8 mouse cellular contexts compared by ENCODE assay signal in genomic region chr15:98917091-98917490, GRCm38 (mm10). TPM values are rescaled to one million over a fixed set of nuclear protein-coding genes. Genes with fewer than 3 reads are reported as not detected.
DNase-seq lines count a peak whose midpoint lies in the region; ATAC-seq and TF ChIP-seq lines count a peak whose summit lies in the region.

No protein-coding gene starts in this region.

- TF ChIP-seq EP300 in MEL (IDR thresholded peaks at IDR 0.05; ENCODE audit: low read depth in 1 of 2, low read length in 2 of 2), result no peak

- peak overlapping the region; percentile 97 for H3K27ac ChIP-seq in kidney, adult 2 months (ENCODE audit: insufficient read depth, low read depth, low read length)
- no peak overlapping the region for H3K27ac ChIP-seq in MEL (ENCODE audit: control insufficient read depth, low read depth, low read length)
- peak overlapping the region; percentile 95 for H3K27ac ChIP-seq in forebrain, embryonic 12.5 days
- H3K27ac ChIP-seq in limb, embryonic 11.5 days (replicated peaks; ENCODE audit: low read depth, low read length), result no peak overlapping the region

- H3K36me3 ChIP-seq in kidney, adult 2 months (ENCODE audit: control insufficient read depth, insufficient read depth, low read length), result no peaks in the 10 kb centered on the region
- H3K36me3 ChIP-seq in MEL (ENCODE audit: control insufficient read depth in 1 of 2, insufficient read depth in 2 of 2, low read length in 2 of 2), result peaks cover 0 to 8% of the 10 kb centered on the region in 2 experiments; a peak in 2 of 4 replicates
- peaks cover 28% of the 10 kb centered on the region for H3K36me3 ChIP-seq in forebrain, embryonic 12.5 days (replicated peaks)
- H3K36me3 ChIP-seq in limb, embryonic 11.5 days (ENCODE audit: control insufficient read depth, insufficient read depth, low read length), result peaks cover 7% of the 10 kb centered on the region

- no peak for ATAC-seq in forebrain, embryonic 12.5 days (ENCODE audit: low FRiP score)
- ATAC-seq in limb, embryonic 11.5 days (ENCODE audit: insufficient number of reproducible peaks, low FRiP score, low TSS enrichment, low read depth), result no peak

- H3K27me3 ChIP-seq in kidney, adult 2 months (replicated peaks; ENCODE audit: control insufficient read depth, insufficient read depth, low read length), result no peaks in the 10 kb centered on the region
- H3K27me3 ChIP-seq in MEL (ENCODE audit: control insufficient read depth in 1 of 2, insufficient read depth in 2 of 2, low read length in 2 of 2), result no peaks in the 10 kb centered on the region
- H3K27me3 ChIP-seq in forebrain, embryonic 12.5 days, result no peaks in the 10 kb centered on the region
- H3K27me3 ChIP-seq in limb, embryonic 11.5 days (ENCODE audit: control insufficient read depth, insufficient read depth, low read length), result no peaks in the 10 kb centered on the region

- TF ChIP-seq RAD21 in MEL (IDR thresholded peaks at IDR 0.05; ENCODE audit: low read depth, low read length), result no peak

- DNase-seq in kidney, adult 2 months, result no peak
- no peak for DNase-seq in kidney, postnatal 4 days
- peak; percentile 65 for DNase-seq in MEL (ENCODE audit: low read depth, low spot score)
- no peak for DNase-seq in limb, embryonic 11.5 days (ENCODE audit: low spot score)
- DNase-seq in neural tube, embryonic 10.5 days (ENCODE audit: extremely low spot score, low spot score), result peak; percentile 31
- no peak for DNase-seq in cerebellum, adult 8-10 months
- no peak for DNase-seq in urinary bladder, postnatal 4 days (ENCODE audit: low spot score in 2 of 2)

- no peak for TF ChIP-seq CTCF in kidney, adult 2 months (conservative IDR thresholded peaks at IDR 0.05; ENCODE audit: insufficient read depth, insufficient read length, low read depth, low read length)
- no peak for TF ChIP-seq CTCF in MEL (IDR thresholded peaks at IDR 0.05 in 2 of 3, conservative IDR thresholded peaks at IDR 0.05 in 1 of 3; ENCODE audit: control insufficient read depth in 1 of 3, insufficient read depth in 1 of 3, low read depth in 2 of 3, low read length in 3 of 3, poor library complexity in 1 of 3, severe bottlenecking in 1 of 3)

- peak overlapping the region; percentile 88 for H3K4me2 ChIP-seq in forebrain, embryonic 12.5 days
- peak overlapping the region; percentile 80 for H3K4me2 ChIP-seq in limb, embryonic 11.5 days (ENCODE audit: low read depth, severe bottlenecking)

- peaks cover 22% of the 10 kb centered on the region for H3K4me1 ChIP-seq in kidney, adult 2 months (ENCODE audit: control insufficient read depth, insufficient read depth, low read length)
- H3K4me1 ChIP-seq in MEL (ENCODE audit: control insufficient read depth in 1 of 2, insufficient read depth in 2 of 2, low read length in 2 of 2), result peaks cover 6 to 7% of the 10 kb centered on the region in 2 experiments; a peak in 3 of 4 replicates
- peaks cover 27% of the 10 kb centered on the region for H3K4me1 ChIP-seq in forebrain, embryonic 12.5 days
- peaks cover 6% of the 10 kb centered on the region for H3K4me1 ChIP-seq in limb, embryonic 11.5 days (ENCODE audit: control insufficient read depth, insufficient read depth, low read length)

- no peaks in the 10 kb centered on the region for H3K9me3 ChIP-seq in MEL (replicated peaks; ENCODE audit: insufficient read depth, low read length)
- no peaks in the 10 kb centered on the region for H3K9me3 ChIP-seq in forebrain, embryonic 12.5 days
- no peaks in the 10 kb centered on the region for H3K9me3 ChIP-seq in limb, embryonic 11.5 days (ENCODE audit: control insufficient read depth, low read length)

- peak overlapping the region; percentile 66 for H3K9ac ChIP-seq in MEL (ENCODE audit: control insufficient read depth, low read depth, low read length, poor library complexity, severe bottlenecking)
- peak overlapping the region; percentile 84 for H3K9ac ChIP-seq in forebrain, embryonic 12.5 days
- H3K9ac ChIP-seq in limb, embryonic 11.5 days (ENCODE audit: low read length), result peak overlapping the region; percentile 83

- H3K79me2 ChIP-seq in MEL (ENCODE audit: control insufficient read depth, insufficient read depth, low read length, poor library complexity), result peaks cover 2% of the 10 kb centered on the region; the same call in 1 of the 2 replicates

- WGBS in kidney, adult 2 months, result 0% methylated on average over 14 of the region's 14 CpGs
- WGBS in forebrain, embryonic 12.5 days, result 2% methylated on average over 14 of the region's 14 CpGs
- 0% methylated on average over 14 of the region's 14 CpGs for WGBS in limb, embryonic 11.5 days

- TF ChIP-seq POLR2A in kidney, adult 2 months (IDR thresholded peaks at IDR 0.05; ENCODE audit: low read depth, low read length), result no peak
- TF ChIP-seq POLR2A in MEL (IDR thresholded peaks at IDR 0.05; ENCODE audit: control insufficient read depth in 1 of 2, insufficient read depth in 1 of 2, low read depth in 1 of 2, low read length in 2 of 2, poor library complexity in 1 of 2), result no peak; a peak in 1 of 4 replicates

- H3K4me3 ChIP-seq in kidney, adult 2 months (ENCODE audit: insufficient read depth, low read depth, low read length), result peak overlapping the region; percentile 99
- peak overlapping the region; percentile 68 to 76 for H3K4me3 ChIP-seq in MEL (ENCODE audit: control insufficient read depth in 1 of 2, insufficient read depth in 1 of 2, low read depth in 2 of 2, low read length in 2 of 2)
- H3K4me3 ChIP-seq in forebrain, embryonic 12.5 days (replicated peaks), result peak overlapping the region; percentile 86
- H3K4me3 ChIP-seq in limb, embryonic 11.5 days (ENCODE audit: low read depth, low read length), result peak overlapping the region; percentile 95

TF ChIP-seq in MEL, 35 proteins besides CTCF, POLR2A, EP300 and RAD21:
- no peak for TF ChIP-seq MAFK (IDR thresholded peaks at IDR 0.05; ENCODE audit: borderline replicate concordance, low read depth, low read length)
- TF ChIP-seq MAX (IDR thresholded peaks at IDR 0.05; ENCODE audit: low read length), result peak; percentile 13; the same call in 1 of the 2 replicates
TF ChIP-seq in MEL: peak in this region for 1.

RNA-seq across cellular contexts. Expression of gene Lmbr1l, which starts 0.9 kb away (rescaled TPM):
- 36.1 and 50.2 TPM in 2 replicates for polyA plus RNA-seq in kidney, adult 2 months (2012; rRNA removed)
- 7.0 and 13.5 TPM in 2 replicates for total RNA-seq in MEL (2012; rRNA removed)
- 10 to 100 TPM in 1 of 2 experiments, not detected in 1; 17.3 TPM for polyA plus RNA-seq in MEL (2012; ENCODE audit: insufficient read depth in 1 of 2, insufficient read length in 2 of 2, low read depth in 1 of 2, low replicate concordance in 2 of 2, missing spikeins in 1 of 2)
- polyA plus RNA-seq in forebrain, embryonic 12.5 days (2016; fragmentation: Nextera tagmentation; extraction: Ambion mirVana), result 30.6 and 41.5 TPM in 2 replicates
- polyA plus RNA-seq in limb, embryonic 11.5 days (2014; fragmentation: Nextera tagmentation; extraction: Ambion mirVana), result 5.5 and 6.2 TPM in 2 replicates

RNA-seq across cellular contexts. Expression of gene Tuba1b, which starts 17.3 kb away (rescaled TPM):
- polyA plus RNA-seq in kidney, adult 2 months (2012; rRNA removed), result 488 and 540 TPM in 2 replicates
- 1,577 and 1,672 TPM in 2 replicates for total RNA-seq in MEL (2012; rRNA removed)
- 1,000 to 10,000 TPM in 1 of 2 experiments, not detected in 1; 1,861 TPM for polyA plus RNA-seq in MEL (2012; ENCODE audit: insufficient read depth in 1 of 2, insufficient read length in 2 of 2, low read depth in 1 of 2, low replicate concordance in 2 of 2, missing spikeins in 1 of 2)
- polyA plus RNA-seq in forebrain, embryonic 12.5 days (2016; fragmentation: Nextera tagmentation; extraction: Ambion mirVana), result 1,790 and 1,867 TPM in 2 replicates
- 2,238 and 2,358 TPM in 2 replicates for polyA plus RNA-seq in limb, embryonic 11.5 days (2014; fragmentation: Nextera tagmentation; extraction: Ambion mirVana)

RNA-seq across cellular contexts. Expression of gene Dhh, which starts 18.8 kb away (rescaled TPM):
- polyA plus RNA-seq in kidney, adult 2 months (2012; rRNA removed), result 1.2 and 1.5 TPM in 2 replicates
- total RNA-seq in MEL (2012; rRNA removed), result 0.12 TPM in 1 of 2 replicates, not detected in the other
- not detected for polyA plus RNA-seq in MEL (2012; ENCODE audit: insufficient read depth in 1 of 2, insufficient read length in 2 of 2, low read depth in 1 of 2, low replicate concordance in 2 of 2, missing spikeins in 1 of 2)
- 0.45 and 0.51 TPM in 2 replicates for polyA plus RNA-seq in forebrain, embryonic 12.5 days (2016; fragmentation: Nextera tagmentation; extraction: Ambion mirVana)
- 0.15 and 0.23 TPM in 2 replicates for polyA plus RNA-seq in limb, embryonic 11.5 days (2014; fragmentation: Nextera tagmentation; extraction: Ambion mirVana)

RNA-seq across cellular contexts. Expression of gene Rhebl1, which starts 22.8 kb away (rescaled TPM):
- polyA plus RNA-seq in kidney, adult 2 months (2012; rRNA removed), result 6.4 and 7.1 TPM in 2 replicates
- total RNA-seq in MEL (2012; rRNA removed), result 9.4 and 10.1 TPM in 2 replicates
- polyA plus RNA-seq in MEL (2012; ENCODE audit: insufficient read depth in 1 of 2, insufficient read length in 2 of 2, low read depth in 1 of 2, low replicate concordance in 2 of 2, missing spikeins in 1 of 2), result 10 to 100 TPM in 1 of 2 experiments, not detected in 1; 16.6 TPM
- 20.1 and 23.3 TPM in 2 replicates for polyA plus RNA-seq in forebrain, embryonic 12.5 days (2016; fragmentation: Nextera tagmentation; extraction: Ambion mirVana)
- 19.8 and 22.2 TPM in 2 replicates for polyA plus RNA-seq in limb, embryonic 11.5 days (2014; fragmentation: Nextera tagmentation; extraction: Ambion mirVana)

RNA-seq across cellular contexts. Expression of gene Gm49450, which starts 36.3 kb away (rescaled TPM):
- polyA plus RNA-seq in kidney, adult 2 months (2012; rRNA removed), result 12.0 TPM in 1 of 2 replicates, not detected in the other
- not detected in 2 replicates for total RNA-seq in MEL (2012; rRNA removed)
- not detected for polyA plus RNA-seq in MEL (2012; ENCODE audit: insufficient read depth in 1 of 2, insufficient read length in 2 of 2, low read depth in 1 of 2, low replicate concordance in 2 of 2, missing spikeins in 1 of 2)
- polyA plus RNA-seq in forebrain, embryonic 12.5 days (2016; fragmentation: Nextera tagmentation; extraction: Ambion mirVana), result not detected in 2 replicates
- polyA plus RNA-seq in limb, embryonic 11.5 days (2014; fragmentation: Nextera tagmentation; extraction: Ambion mirVana), result not detected in 2 replicates

Comparison
In these comparisons a context has a peak if more than half of its experiments do, and no peak if none do; other contexts are left out.
1. DNase-seq: peak in MEL (single experiment) and neural tube, embryonic 10.5 days (single experiment); none in kidney, adult 2 months (single experiment), kidney, postnatal 4 days (0 of 2), limb, embryonic 11.5 days (single experiment), cerebellum, adult 8-10 months (single experiment) and urinary bladder, postnatal 4 days (0 of 2).
2. H3K27ac ChIP-seq: peak in kidney, adult 2 months (single experiment) and forebrain, embryonic 12.5 days (single experiment); none in MEL (single experiment) and limb, embryonic 11.5 days (single experiment).
3. Peak in every context shown above with its lines, with median percentiles within 50 percentile points of each other: H3K4me3 ChIP-seq and H3K9ac ChIP-seq.